Mouse (Mus musculus) MEL (cell line): ENCODE data around the gene Kcna7. TPM values are rescaled to one million over a fixed set of nuclear protein-coding genes. Genes with fewer than 3 reads are reported as not detected.

ENCODE experiments used
- DNase-seq: peaks from one replicate; pipeline ENCODE4 v3.0.0; 2011; ENCODE audit warnings: low read depth, low spot score
- H3K27ac ChIP-seq: 2 replicates; pipeline ENCODE4 v1.5.1; 2012; ENCODE audit warnings: low read depth, mild to moderate bottlenecking, control low read depth, low read length, moderate library complexity; ENCODE audit not compliant: control insufficient read depth
- H3K27me3 ChIP-seq, 2 experiments: fragments of 150-350 bp in 1 of 2; sonication (generic) in 1 of 2; 2 replicates each; pipeline ENCODE4 v1.6.1; 2012; ENCODE audit warnings: low read length in 2 of 2, mild to moderate bottlenecking in 2 of 2, improper control_type of control experiment in 1 of 2, moderate library complexity in 1 of 2; ENCODE audit not compliant: insufficient read depth in 2 of 2, control insufficient read depth in 1 of 2
- H3K36me3 ChIP-seq, 2 experiments: 2 replicates each; pipeline ENCODE4 v1.6.1; 2012 to 2014; ENCODE audit warnings: low read length in 2 of 2, improper control_type of control experiment in 1 of 2, inconsistent platforms in 1 of 2, mild to moderate bottlenecking in 1 of 2; ENCODE audit not compliant: insufficient read depth in 2 of 2, control insufficient read depth in 1 of 2
- H3K4me1 ChIP-seq, 2 experiments: fragments of 150-350 bp in 1 of 2; sonication (generic) in 1 of 2; 2 replicates each; pipeline ENCODE4 v1.6.1; 2012; ENCODE audit warnings: low read length in 2 of 2, improper control_type of control experiment in 1 of 2, mild to moderate bottlenecking in 1 of 2; ENCODE audit not compliant: insufficient read depth in 2 of 2, control insufficient read depth in 1 of 2
- H3K4me3 ChIP-seq, 2 experiments: fragments of 150-350 bp in 1 of 2; sonication (generic) in 1 of 2; 2 replicates each; pipeline ENCODE4 v1.5.1; 2012; ENCODE audit warnings: low read depth in 2 of 2, low read length in 2 of 2, mild to moderate bottlenecking in 2 of 2, moderate library complexity in 2 of 2, control low read depth in 1 of 2, improper control_type of control experiment in 1 of 2; ENCODE audit not compliant: control insufficient read depth in 1 of 2, insufficient read depth in 1 of 2
- H3K79me2 ChIP-seq: 2 replicates; pipeline ENCODE4 v1.6.1; 2012; ENCODE audit warnings: mild to moderate bottlenecking, low read length, moderate library complexity; ENCODE audit not compliant: control insufficient read depth, poor library complexity, insufficient read depth
- H3K9ac ChIP-seq: 2 replicates; pipeline ENCODE4 v1.6.1; 2012; ENCODE audit warnings: low read depth, mild to moderate bottlenecking, control low read depth, low read length, moderate library complexity; ENCODE audit not compliant: control insufficient read depth, poor library complexity, severe bottlenecking
- H3K9me3 ChIP-seq: fragments of 150-350 bp; sonication (generic); replicated peaks from 2 replicates; pipeline ENCODE4 v1.6.1; 2012; ENCODE audit warnings: mild to moderate bottlenecking, low read length, improper control_type of control experiment, moderate library complexity; ENCODE audit not compliant: insufficient read depth
- BHLHE40 ChIP-seq: IDR thresholded peaks from 2 replicates; pipeline ENCODE4 v1.6.1; 2012; ENCODE audit warnings: low read depth, mild to moderate bottlenecking, inconsistent platforms, low read length, improper control_type of control experiment, borderline replicate concordance
- CHD1 ChIP-seq: IDR thresholded peaks from 2 replicates; pipeline ENCODE4 v1.6.1; 2012; ENCODE audit warnings: low read depth, mild to moderate bottlenecking, inconsistent platforms, low read length, improper control_type of control experiment
- ELF1 ChIP-seq: IDR thresholded peaks from 2 replicates; pipeline ENCODE4 v1.6.1; 2014; ENCODE audit warnings: low read depth, mild to moderate bottlenecking, inconsistent platforms, low read length, improper control_type of control experiment, moderate library complexity
- EP300 ChIP-seq, 2 experiments: IDR thresholded peaks; 2 replicates each; pipeline ENCODE4 v1.6.1; 2011; ENCODE audit warnings: improper control_type of control experiment in 2 of 2, low read length in 2 of 2, low read depth in 1 of 2, mild to moderate bottlenecking in 1 of 2
- ETS1 ChIP-seq: IDR thresholded peaks from 2 replicates; pipeline ENCODE4 v1.6.1; 2012; ENCODE audit warnings: low read depth, mild to moderate bottlenecking, inconsistent platforms, low read length, improper control_type of control experiment, moderate library complexity
- GATA1 ChIP-seq: IDR thresholded peaks from 2 replicates; pipeline ENCODE4 v1.6.1; 2011; ENCODE audit warnings: low read depth, low read length, improper control_type of control experiment
- HCFC1 ChIP-seq: IDR thresholded peaks from 2 replicates; pipeline ENCODE4 v1.6.1; 2012; ENCODE audit warnings: low read depth, mild to moderate bottlenecking, inconsistent platforms, low read length, improper control_type of control experiment, moderate library complexity
- JUND ChIP-seq: IDR thresholded peaks from 2 replicates; pipeline ENCODE4 v1.6.1; 2011; ENCODE audit warnings: low read depth, mild to moderate bottlenecking, improper control_type of control experiment, low read length
- KAT2A ChIP-seq: conservative IDR thresholded peaks from 2 replicates; pipeline ENCODE4 v1.6.1; 2012; ENCODE audit warnings: low read depth, low read length, improper control_type of control experiment, inconsistent platforms
- MAZ ChIP-seq: IDR thresholded peaks from 2 replicates; pipeline ENCODE4 v1.6.1; 2012; ENCODE audit warnings: low read depth, mild to moderate bottlenecking, inconsistent platforms, low read length, improper control_type of control experiment
- MXI1 ChIP-seq: IDR thresholded peaks from 2 replicates; pipeline ENCODE4 v1.6.1; 2011; ENCODE audit warnings: mild to moderate bottlenecking, low read depth, low read length, improper control_type of control experiment
- NELFE ChIP-seq: IDR thresholded peaks from 2 replicates; pipeline ENCODE4 v1.6.1; 2011; ENCODE audit warnings: low read depth, low read length, improper control_type of control experiment
- NRF1 ChIP-seq: IDR thresholded peaks from 2 replicates; pipeline ENCODE4 v1.6.1; 2014; ENCODE audit warnings: low read depth, mild to moderate bottlenecking, inconsistent platforms, low read length, improper control_type of control experiment, moderate library complexity; ENCODE audit not compliant: poor library complexity, insufficient read depth, severe bottlenecking
- POLR2A ChIP-seq, 2 experiments: IDR thresholded peaks; 2 replicates each; pipeline ENCODE4 v1.6.1; 2011 to 2012; ENCODE audit warnings: low read length in 2 of 2, mild to moderate bottlenecking in 2 of 2, control low read depth in 1 of 2, improper control_type of control experiment in 1 of 2, low read depth in 1 of 2, moderate library complexity in 1 of 2; ENCODE audit not compliant: control insufficient read depth in 1 of 2, insufficient read depth in 1 of 2, poor library complexity in 1 of 2
- RAD21 ChIP-seq: IDR thresholded peaks from 2 replicates; pipeline ENCODE4 v1.6.1; 2011; ENCODE audit warnings: mild to moderate bottlenecking, low read depth, low read length, improper control_type of control experiment
- RCOR1 ChIP-seq: IDR thresholded peaks from 2 replicates; pipeline ENCODE4 v1.6.1; 2012; ENCODE audit warnings: low read depth, mild to moderate bottlenecking, inconsistent platforms, low read length, improper control_type of control experiment
- SIN3A ChIP-seq: IDR thresholded peaks from 2 replicates; pipeline ENCODE4 v1.6.1; 2012; ENCODE audit warnings: low read length, improper control_type of control experiment, inconsistent platforms
- TAL1 ChIP-seq: IDR thresholded peaks from 2 replicates; pipeline ENCODE4 v1.6.1; 2012; ENCODE audit warnings: mild to moderate bottlenecking, inconsistent platforms, low read length, moderate library complexity, mixed read lengths
- USF2 ChIP-seq, 2 experiments: IDR thresholded peaks; 2 replicates each; pipeline ENCODE4 v1.6.1; 2011 to 2012; ENCODE audit warnings: improper control_type of control experiment in 2 of 2, low read length in 2 of 2, borderline replicate concordance in 1 of 2, inconsistent platforms in 1 of 2, low read depth in 1 of 2, mild to moderate bottlenecking in 1 of 2; ENCODE audit not compliant: insufficient read depth in 1 of 2
- ZC3H11A ChIP-seq: IDR thresholded peaks from 2 replicates; pipeline ENCODE4 v1.6.1; 2012; ENCODE audit warnings: low read depth, mild to moderate bottlenecking, inconsistent platforms, low read length, improper control_type of control experiment
- ZKSCAN1 ChIP-seq: IDR thresholded peaks from 2 replicates; pipeline ENCODE4 v1.6.1; 2012; ENCODE audit warnings: low read depth, mild to moderate bottlenecking, inconsistent platforms, low read length, improper control_type of control experiment, moderate library complexity
- ZMIZ1 ChIP-seq: IDR thresholded peaks from 2 replicates; pipeline ENCODE4 v1.6.1; 2012; ENCODE audit warnings: low read depth, mild to moderate bottlenecking, inconsistent platforms, low read length, improper control_type of control experiment, moderate library complexity
- ZNF384 ChIP-seq: IDR thresholded peaks from 2 replicates; pipeline ENCODE4 v1.6.1; 2012; ENCODE audit warnings: low read depth, mild to moderate bottlenecking, inconsistent platforms, low read length, improper control_type of control experiment
- polyA plus RNA-seq, 2 experiments: library from polyadenylated mRNA; stranded (reverse) in 1 of 2; unstranded in 1 of 2; fragments of >175 nt in 1 of 2; fragments of >200 nt in 1 of 2; gene quantifications; 2 replicates each; pipeline versions ENCODE4 v1.2.1 to v1.2.4; 2012; ENCODE audit warnings: low replicate concordance in 2 of 2, low read depth in 1 of 2; ENCODE audit not compliant: insufficient read length in 2 of 2, insufficient read depth in 1 of 2, missing spikeins in 1 of 2
- total RNA-seq: library from RNA; depleted of rRNA; stranded (reverse); fragments of 300-350 nt; gene quantifications from 2 replicates; pipeline ENCODE4 v1.2.3, GENCODE M21; 2012

Gene Kcna7
- total and polyA plus RNA-seq, 3 experiments = 0.06 TPM; not detected in 2

DNA sequence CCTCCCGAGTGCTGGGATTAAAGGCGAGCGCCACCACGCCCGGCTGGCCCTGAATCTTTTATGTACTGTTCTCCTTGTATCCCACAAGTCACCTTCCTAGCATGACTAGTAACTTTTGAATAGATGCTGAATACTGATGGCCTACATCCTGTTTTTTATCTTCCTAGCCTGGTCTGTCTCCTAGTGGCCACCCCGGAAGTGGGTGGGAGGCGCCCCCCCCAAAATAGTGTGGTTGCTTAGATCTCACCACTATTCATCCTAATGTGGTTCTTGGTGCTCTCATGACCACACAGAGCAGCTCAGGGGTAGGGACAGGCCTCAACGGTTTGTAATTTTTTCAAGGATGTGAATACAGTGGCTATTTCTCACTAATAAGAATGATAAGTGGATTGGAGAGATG is 30.8 kb upstream of the Kcna7 start:
- Histone ChIP-seq H3K9ac (no peak overlapping the region), H3K9me3 (no peaks in the 10 kb centered on the region), H3K4me3 (no peak overlapping the region), H3K27me3 (no peaks in the 10 kb centered on the region), H3K36me3 (peaks cover 30 to 34% of the 10 kb centered on the region in 2 experiments), H3K4me1 (peaks cover 6% of the 10 kb centered on the region in 2 experiments; a peak in 3 of 4 replicates), H3K27ac (peak overlapping the region; percentile 63), H3K79me2 (no peaks in the 10 kb centered on the region; the same call in 1 of the 2 replicates)
- TF ChIP-seq USF2 (IDR thresholded peaks at IDR 0.05; ENCODE audit: borderline replicate concordance in 1 of 2, insufficient read depth in 1 of 2, low read depth in 1 of 2, low read length in 2 of 2) = no peak
- TF ChIP-seq MXI1 = 0 out of 2 replicates have a peak, but pooled peaks have one; percentile 41
- no peak for TF ChIP-seq CHD1
- TF ChIP-seq BHLHE40 = no peak
- no peak for TF ChIP-seq RAD21
- no peak for TF ChIP-seq NRF1
- TF ChIP-seq ZNF384 = 0 out of 2 replicates have a peak, but pooled peaks have one; percentile 39
- TF ChIP-seq POLR2A (IDR thresholded peaks at IDR 0.05; ENCODE audit: control insufficient read depth in 1 of 2, insufficient read depth in 1 of 2, low read depth in 1 of 2, low read length in 2 of 2, poor library complexity in 1 of 2) = peak in 1 of 2 experiments; percentile 23; a peak in 2 of 4 replicates
- TF ChIP-seq ZC3H11A = no peak
- peak; percentile 36 for TF ChIP-seq TAL1
- TF ChIP-seq SIN3A = peak; percentile 61
- TF ChIP-seq EP300 (IDR thresholded peaks at IDR 0.05; ENCODE audit: low read depth in 1 of 2, low read length in 2 of 2) = peak; percentile 63 to 83; a peak in 3 of 4 replicates
- TF ChIP-seq ZKSCAN1 = no peak
- TF ChIP-seq NELFE = peak; percentile 18; the same call in 1 of the 2 replicates
- peak; percentile 76 for TF ChIP-seq ELF1
- no peak for TF ChIP-seq MAZ
- peak; percentile 30; the same call in 1 of the 2 replicates for TF ChIP-seq RCOR1
- 0 out of 2 replicates have a peak, but pooled peaks have one; percentile 26 for TF ChIP-seq ZMIZ1
- peak; percentile 32; the same call in 1 of the 2 replicates for TF ChIP-seq HCFC1
- TF ChIP-seq GATA1 = peak; percentile 59; the same call in 1 of the 2 replicates
- no peak for TF ChIP-seq JUND
- TF ChIP-seq KAT2A = no peak
- TF ChIP-seq ETS1 = peak; percentile 60
- DNase-seq = peak; percentile 84
